In genomic region chr3:122635246-122635645, GRCm38 (mm10) we compare ENCODE assay signal across 8 mouse cellular contexts. TPM values are rescaled to one million over a fixed set of nuclear protein-coding genes. Genes with fewer than 3 reads are reported as not detected.
DNase-seq lines count a peak whose midpoint lies in the region; ATAC-seq and TF ChIP-seq lines count a peak whose summit lies in the region.

No protein-coding gene starts in this region.

- 8% methylated on average over 12 of the region's 12 CpGs for WGBS in limb, embryonic 13.5 days

- H3K9me3 ChIP-seq in ES-Bruce4 (replicated peaks; ENCODE audit: control insufficient read depth, insufficient read depth, low read length, poor library complexity, severe bottlenecking) = no peaks in the 10 kb centered on the region
- no peaks in the 10 kb centered on the region for H3K9me3 ChIP-seq in limb, embryonic 13.5 days

- intact Hi-C loops in heart, postnatal 14 days (cut with DNase I) = loop anchor here (5.0 to 10.0 kb wide), 3 partner anchors 63 to 490 kb away; no protein-coding TSS in a partner anchor

- no peak for TF ChIP-seq EP300 in ES-Bruce4 (IDR thresholded peaks at IDR 0.05; ENCODE audit: insufficient read depth, low read depth, low read length)

- peaks cover 2% of the 10 kb centered on the region for H3K4me1 ChIP-seq in ES-Bruce4 (ENCODE audit: control insufficient read depth, insufficient read depth, low read length)
- peaks cover 6% of the 10 kb centered on the region for H3K4me1 ChIP-seq in brown adipose tissue, adult 24 weeks (ENCODE audit: control insufficient read depth, insufficient read depth, insufficient read length, low read length)
- H3K4me1 ChIP-seq in limb, embryonic 13.5 days = peaks cover 20% of the 10 kb centered on the region

- TF ChIP-seq POLR2A in ES-Bruce4 (IDR thresholded peaks at IDR 0.05; ENCODE audit: insufficient read depth, low read length) = no peak

- H3K9ac ChIP-seq in ES-Bruce4 (ENCODE audit: low read depth, poor library complexity, severe bottlenecking) = 0 out of 2 replicates have a peak overlapping the region, but pooled peaks have one; percentile 1
- H3K9ac ChIP-seq in limb, embryonic 13.5 days = 0 out of 2 replicates have a peak overlapping the region, but pooled peaks have one; percentile 6

- H3K36me3 ChIP-seq in ES-Bruce4 (ENCODE audit: control insufficient read depth, insufficient read depth, low read length, poor library complexity, severe bottlenecking) = no peaks in the 10 kb centered on the region
- no peaks in the 10 kb centered on the region for H3K36me3 ChIP-seq in limb, embryonic 13.5 days

- TF ChIP-seq CTCF in ES-Bruce4 (IDR thresholded peaks at IDR 0.05; ENCODE audit: low read depth, low read length) = no peak

- H3K27ac ChIP-seq in ES-Bruce4 (ENCODE audit: insufficient read depth, low read length) = no peak overlapping the region
- H3K27ac ChIP-seq in brown adipose tissue, adult 24 weeks (replicated peaks; ENCODE audit: low read depth, low read length) = peak overlapping the region; percentile 78
- H3K27ac ChIP-seq in limb, embryonic 13.5 days = peak overlapping the region; percentile 39; the same call in 1 of the 2 replicates

- no peak overlapping the region for H3K4me3 ChIP-seq in ES-Bruce4 (ENCODE audit: low read depth, low read length)
- H3K4me3 ChIP-seq in brown adipose tissue, adult 24 weeks (ENCODE audit: insufficient read depth, low read depth, low read length) = no peak overlapping the region
- H3K4me3 ChIP-seq in limb, embryonic 13.5 days = no peak overlapping the region

- H3K4me2 ChIP-seq in limb, embryonic 13.5 days (replicated peaks) = peak overlapping the region; percentile 30

- no peaks in the 10 kb centered on the region for H3K27me3 ChIP-seq in ES-Bruce4 (ENCODE audit: control insufficient read depth, insufficient read depth, low read length, poor library complexity, severe bottlenecking)
- no peaks in the 10 kb centered on the region for H3K27me3 ChIP-seq in limb, embryonic 13.5 days

- ATAC-seq in limb, embryonic 13.5 days (ENCODE audit: low FRiP score, low read depth) = no peak
- no peak for ATAC-seq in cerebellum, adult (ENCODE audit: insufficient number of reproducible peaks, low FRiP score, low TSS enrichment)

- DNase-seq in heart, postnatal 14 days = peak; percentile 39 to 41
- DNase-seq in right cerebral cortex, postnatal 25 days = no peak
- DNase-seq in cerebellum, adult 18-20 months = no peak
- no peak for DNase-seq in thymus, postnatal 36 days

RNA-seq across cellular contexts. Expression of gene Fnbp1l, which starts 15.7 kb away (rescaled TPM):
- 113 and 119 TPM in 2 replicates for polyA plus RNA-seq in ES-Bruce4 (2011; ENCODE audit: insufficient read depth, insufficient read length, low read depth, missing spikeins)
- polyA plus RNA-seq in brown adipose tissue, adult 24 weeks (2012; ENCODE audit: insufficient read depth, insufficient read length, missing spikeins) = 9.3 and 10.3 TPM in 2 replicates
- total RNA-seq in heart, postnatal 14 days (2021) = 10 to 100 TPM; 28.6 to 32.8 TPM
- polyA plus RNA-seq in limb, embryonic 13.5 days (2015; fragmentation: Nextera tagmentation; extraction: Ambion mirVana) = 76.7 and 77.8 TPM in 2 replicates

Comparison
In these comparisons a context has a peak if more than half of its experiments do, and no peak if none do; other contexts are left out.
1. DNase-seq: peak in heart, postnatal 14 days (2 of 2); none in right cerebral cortex, postnatal 25 days (single experiment), cerebellum, adult 18-20 months (0 of 2) and thymus, postnatal 36 days (0 of 2).